Mouse (Mus musculus) layer of hippocampus, postnatal 14 days (tissue): Measurements from ENCODE around the gene Gdf11. TPM values are rescaled to one million over a fixed set of nuclear protein-coding genes. Genes with fewer than 3 reads are reported as not detected.

Experiments
- DNase-seq, 2 experiments: peaks; one replicate each; pipeline ENCODE4 v3.0.0; 2021 to 2022; ENCODE audit warnings: low spot score in 2 of 2, mixed read lengths in 1 of 2
- long read RNA-seq, 2 experiments: library from polyadenylated mRNA; stranded (forward); transcript quantifications; one replicate each; pipeline ENCODE4 v2.0.0; 2021
- total RNA-seq, 2 experiments: library from RNA; stranded (reverse); gene quantifications; 2 replicates each; pipeline ENCODE4 v1.2.3; 2021

Gene Gdf11
- 10 to 100 TPM; 23.3 to 26.4 TPM for total RNA-seq
- long read RNA-seq, experiment 1, full-length matches to known transcripts: 5 of 9 reads
- long read RNA-seq, experiment 1, partial matches to known transcripts: 1 of 9 reads
- long read RNA-seq, experiment 1, other reads (novel, unspliced or antisense): 3 of 9 reads
- long read RNA-seq, experiment 2, full-length matches to known transcripts: 4 of 9 reads
- long read RNA-seq, experiment 2, partial matches to known transcripts: 4 of 9 reads
- long read RNA-seq, experiment 2, other reads (novel, unspliced or antisense): 1 of 9 reads

DNA sequence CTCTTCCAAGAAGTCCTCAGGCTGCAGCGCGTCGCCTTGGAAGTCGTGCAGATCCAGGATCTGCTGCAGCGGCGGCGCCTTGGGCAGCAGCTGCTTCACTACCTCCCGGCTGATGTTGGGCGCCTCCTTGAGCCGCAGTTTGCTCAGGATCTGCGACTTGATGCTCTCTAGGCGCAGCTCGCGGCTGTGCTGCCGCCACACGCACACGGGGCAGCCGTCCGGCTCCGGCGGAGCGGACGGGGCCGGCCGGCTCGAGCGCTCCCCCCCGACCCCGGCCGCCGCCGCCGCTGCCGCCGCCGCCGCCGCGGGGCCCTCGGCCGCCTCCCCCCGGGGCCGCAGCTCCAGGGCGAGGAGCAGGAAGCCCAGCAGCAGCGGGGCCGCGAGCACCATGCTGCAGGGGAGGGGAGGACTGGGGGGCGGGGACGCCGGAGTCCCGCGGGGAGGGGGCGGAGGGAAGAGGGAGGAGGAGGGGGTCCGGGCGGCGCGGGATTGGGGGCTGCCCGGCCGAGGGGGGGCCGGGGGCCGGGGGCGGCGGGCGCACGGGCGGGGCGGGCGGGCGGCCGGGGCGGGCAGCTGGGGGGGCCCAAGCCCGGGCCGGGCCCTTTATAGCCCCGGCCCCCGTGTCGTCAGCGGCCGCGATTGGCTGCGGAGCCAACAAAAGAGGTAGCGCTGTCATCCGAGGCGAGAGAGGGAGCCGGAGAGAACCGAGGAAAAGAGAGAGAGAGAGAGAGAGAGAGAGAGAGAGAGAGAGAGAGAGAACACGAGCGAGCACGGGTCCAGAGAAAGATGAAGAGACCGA lies at the start of gene Gdf11:
Gdf11 (minus strand) TSS at position 423 of the 799 bp plus-strand sequence.
- DNase-seq: peak; percentile 64 to 75

DNA sequence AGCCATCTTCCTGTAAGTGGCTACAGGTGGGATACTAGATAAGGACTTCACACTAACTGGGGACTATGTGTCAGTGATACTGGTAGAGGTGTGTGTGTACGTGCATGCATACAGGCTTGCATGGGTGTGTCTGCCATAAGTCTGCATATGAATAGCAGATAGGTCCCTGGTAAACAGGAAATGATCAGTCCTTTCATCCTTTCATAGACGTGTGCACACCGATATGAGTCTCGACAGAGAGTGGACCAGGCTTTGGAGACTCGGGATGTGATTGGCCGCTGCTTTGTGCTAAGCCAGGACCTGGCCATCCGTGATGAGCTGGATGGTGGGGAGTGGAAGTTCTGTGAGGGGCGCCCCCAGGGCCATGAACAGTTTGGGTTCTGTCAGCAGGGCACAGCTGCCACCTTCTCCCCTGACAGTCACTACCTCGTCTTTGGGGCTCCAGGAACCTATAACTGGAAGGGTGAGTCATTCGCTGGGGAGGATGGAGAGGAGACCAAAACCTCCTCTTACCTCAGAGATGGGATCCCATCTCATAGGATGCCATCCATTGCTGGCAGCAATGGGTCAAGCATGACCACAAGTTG lies 49.0 kb upstream of the Gdf11 start:
- no peak for DNase-seq

DNA sequence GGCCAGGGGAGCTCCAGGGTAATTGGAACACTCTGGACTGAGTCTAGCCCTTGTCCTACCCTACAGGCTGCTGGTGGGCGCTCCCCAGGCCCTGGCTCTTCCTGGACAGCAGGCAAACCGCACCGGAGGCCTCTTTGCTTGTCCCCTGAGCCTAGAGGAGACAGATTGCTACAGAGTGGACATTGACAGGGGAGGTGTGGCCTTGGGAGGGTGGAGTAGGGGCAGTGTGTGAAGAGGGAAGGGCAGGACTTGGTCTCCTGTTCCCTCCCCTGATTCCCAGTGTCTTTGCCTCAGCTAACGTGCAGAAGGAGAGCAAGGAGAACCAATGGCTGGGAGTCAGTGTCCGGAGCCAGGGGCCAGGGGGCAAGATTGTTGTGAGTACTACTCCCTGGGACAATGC lies 47.5 kb upstream of the Gdf11 start:
- no peak for DNase-seq

DNA sequence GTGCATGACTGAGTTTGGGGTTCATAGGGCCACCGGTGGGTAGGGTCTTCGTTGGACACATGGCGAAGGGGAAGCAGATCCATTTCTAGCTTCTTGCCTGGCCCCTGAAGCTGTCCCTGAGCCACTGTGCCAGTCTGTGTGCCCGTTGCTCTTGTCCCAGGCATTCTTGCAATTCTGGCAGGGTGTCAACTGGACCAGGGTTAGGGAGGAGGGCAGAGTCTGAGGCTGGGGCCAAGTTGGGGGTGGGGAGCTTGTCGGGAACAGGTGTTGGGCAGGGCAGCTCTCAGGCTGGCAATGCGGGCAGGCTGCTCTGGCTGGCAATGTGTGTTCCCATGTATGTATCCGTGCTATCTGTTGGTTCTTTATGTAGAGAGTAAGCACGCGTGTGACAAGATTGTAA lies 46.9 kb upstream of the Gdf11 start:
- no peak for DNase-seq

DNA sequence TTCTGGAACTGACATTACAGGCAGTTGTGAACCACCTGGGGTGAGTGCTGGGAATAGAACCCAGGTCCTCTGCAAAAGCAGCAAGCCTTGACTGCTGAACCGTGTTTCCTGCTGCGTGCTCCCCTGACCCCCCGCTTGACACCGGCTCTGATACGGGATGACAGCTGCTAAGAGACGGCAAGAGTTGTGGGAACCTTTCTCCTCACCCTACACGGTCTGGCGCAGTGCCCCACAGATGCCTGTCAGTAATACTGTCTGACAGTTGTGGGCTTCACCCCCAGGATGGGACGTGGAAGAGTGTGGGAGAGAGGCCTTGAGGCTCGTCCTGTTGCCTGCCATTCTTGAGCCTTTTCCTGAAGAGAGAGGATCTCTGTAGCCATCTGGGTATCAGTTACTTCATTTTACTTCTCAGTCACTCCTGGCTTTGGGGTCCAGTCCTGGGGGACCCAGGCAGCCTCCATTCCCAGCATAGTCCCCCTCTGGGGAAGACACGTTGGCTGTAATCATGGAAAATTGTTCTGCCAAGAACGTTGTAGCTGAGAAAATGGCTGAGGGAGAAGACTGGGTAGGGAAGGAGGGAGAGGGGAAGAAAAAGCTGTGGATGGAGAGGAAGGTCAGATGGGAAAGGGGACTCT lies 46.4 kb upstream of the Gdf11 start:
- DNase-seq: no peak

DNA sequence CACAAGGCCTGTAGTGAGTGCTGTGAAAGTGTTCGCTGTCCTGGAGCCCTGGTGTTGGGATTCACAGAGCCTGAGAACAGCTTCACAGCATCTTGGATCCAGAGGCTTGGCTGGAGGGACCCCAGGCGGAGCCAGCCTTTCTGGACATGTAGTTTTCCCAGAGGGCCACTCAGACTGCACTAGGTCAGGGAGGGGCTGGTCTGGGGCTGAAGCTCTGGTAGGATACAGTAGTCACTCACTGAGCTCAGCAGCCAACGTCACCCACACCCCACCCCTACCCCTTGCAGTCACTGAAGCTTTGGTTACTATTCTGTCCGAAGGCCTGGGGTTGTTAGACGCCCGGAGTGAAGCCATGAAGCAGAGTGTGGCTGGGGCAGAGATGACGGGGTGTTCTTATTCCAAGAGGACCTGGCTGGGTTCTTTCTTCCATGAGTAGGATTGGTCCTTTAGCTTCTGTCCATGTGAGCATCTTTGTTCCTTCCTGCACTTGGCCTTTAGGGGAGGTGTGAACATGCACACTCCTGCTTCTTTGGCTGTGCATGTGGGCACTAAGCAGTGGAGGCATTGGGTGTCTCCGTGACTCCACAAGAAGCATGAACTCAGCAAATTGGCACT lies 44.4 kb upstream of the Gdf11 start:
- no peak for DNase-seq

DNA sequence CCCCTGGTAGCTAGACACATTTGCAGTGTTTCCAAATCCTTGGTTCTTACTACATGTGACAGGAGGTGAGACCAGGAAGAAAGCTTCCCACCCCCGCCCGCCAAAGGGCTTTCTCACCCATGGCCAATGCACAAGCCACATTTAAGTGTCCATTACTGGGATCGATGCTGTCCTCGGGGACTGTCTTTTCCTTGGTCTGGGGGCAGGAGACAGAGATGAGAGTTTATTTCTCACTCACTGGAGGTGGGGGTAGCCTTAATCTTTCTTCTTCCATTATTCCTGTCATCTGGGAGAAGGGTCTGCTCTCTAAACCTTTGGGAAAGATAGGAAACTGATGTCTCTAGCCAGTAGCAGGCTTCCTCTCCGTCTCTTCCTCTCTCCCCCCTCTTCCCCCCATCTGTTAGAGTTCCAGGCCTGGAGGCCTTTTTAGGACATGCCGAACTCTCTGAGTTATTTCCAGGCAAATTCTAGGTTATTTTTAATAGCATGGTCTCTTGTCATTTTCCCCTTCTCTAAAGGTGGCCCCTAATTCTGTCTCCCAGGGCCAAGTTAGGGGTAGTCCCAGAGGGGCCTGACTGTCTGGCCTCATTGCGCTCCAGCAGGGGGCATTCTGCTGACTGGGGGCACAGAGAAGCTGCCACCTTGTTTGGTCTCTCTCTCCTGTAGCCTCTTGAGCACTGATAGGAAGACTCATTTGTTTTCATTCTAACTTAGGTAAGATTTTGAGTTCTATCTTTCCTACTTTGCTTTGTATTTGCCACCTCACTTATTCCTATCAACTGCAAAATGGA lies 43.7 kb upstream of the Gdf11 start:
- DNase-seq: no peak

DNA sequence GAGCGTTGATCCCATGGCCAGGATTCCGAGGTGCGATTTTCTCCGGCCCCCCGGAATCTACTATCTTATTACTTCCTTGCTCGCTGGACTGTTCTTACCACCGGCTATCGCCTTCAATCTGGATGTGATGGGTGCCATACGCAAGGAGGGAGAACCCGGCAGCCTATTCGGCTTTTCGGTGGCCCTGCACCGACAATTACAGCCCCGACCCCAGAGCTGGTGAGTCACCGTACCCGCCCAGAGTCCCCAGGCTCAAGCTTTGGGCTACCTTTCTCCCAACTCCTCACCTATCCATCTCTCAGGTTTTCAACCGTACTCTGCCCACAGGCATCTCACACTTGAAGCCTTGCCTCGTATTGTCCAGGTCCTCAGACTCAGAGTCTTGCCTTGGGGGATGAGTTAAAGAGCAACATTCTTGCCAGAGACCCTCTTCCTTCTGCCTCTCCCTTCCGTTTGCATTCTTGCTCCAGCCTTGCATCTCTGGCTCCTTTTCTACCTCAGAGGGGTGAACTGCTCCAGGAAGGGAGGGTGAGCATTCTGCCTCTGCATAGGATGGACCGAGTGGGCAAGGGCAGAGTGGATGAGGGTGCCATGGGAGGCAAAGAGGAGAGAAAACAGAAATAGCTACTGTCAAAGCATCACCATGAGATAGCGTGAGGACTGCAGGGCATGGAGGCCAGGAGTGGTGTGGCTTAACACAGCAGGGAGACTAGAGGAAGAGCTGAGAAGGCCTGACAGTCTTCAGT lies 42.6 kb upstream of the Gdf11 start:
- DNase-seq: no peak

DNA sequence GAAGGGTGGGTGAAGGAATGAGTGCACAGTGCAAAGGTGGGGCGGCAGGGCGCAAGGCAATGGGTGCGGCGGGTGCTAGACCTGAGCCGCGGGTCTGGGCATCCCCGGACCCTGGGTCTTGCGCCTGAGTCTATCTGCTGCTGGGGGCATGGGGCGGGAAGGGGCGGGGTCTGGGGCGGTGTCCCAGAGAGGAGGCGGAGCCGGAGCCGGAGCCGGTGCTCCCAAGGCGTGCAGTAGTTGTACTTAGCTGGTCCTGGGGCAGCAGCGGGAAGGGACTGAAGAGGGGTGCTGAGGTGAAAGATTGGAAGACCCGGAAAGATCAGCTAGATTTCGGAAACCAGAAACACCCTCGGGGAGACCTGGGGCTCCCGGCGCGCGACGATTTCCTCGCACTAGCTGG lies 42.1 kb upstream of the Gdf11 start, which contains the start of gene Itga7:
Itga7 (plus strand) TSS at position 245 of the 400 bp plus-strand sequence.
- DNase-seq: no peak

DNA sequence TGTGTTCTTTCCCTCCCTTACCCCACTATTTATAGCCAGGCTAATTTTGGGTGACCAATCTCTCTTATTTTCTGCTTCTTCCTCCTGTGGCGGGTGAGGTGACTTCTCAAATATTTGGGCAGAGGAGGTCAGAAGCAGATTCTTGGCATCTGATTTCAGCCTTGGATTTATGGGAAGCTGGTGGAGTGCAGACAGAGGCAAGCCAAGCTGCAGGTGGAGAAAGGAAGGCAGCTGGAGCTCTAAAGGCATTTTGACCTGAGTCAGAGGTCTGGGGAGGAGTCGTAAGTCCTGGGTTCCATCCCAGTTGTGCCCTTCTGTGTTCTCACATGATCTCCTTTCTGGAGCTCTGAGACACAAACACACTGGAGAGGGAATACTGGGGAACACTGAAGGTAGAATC lies 39.9 kb upstream of the Gdf11 start:
- no peak for DNase-seq

DNA sequence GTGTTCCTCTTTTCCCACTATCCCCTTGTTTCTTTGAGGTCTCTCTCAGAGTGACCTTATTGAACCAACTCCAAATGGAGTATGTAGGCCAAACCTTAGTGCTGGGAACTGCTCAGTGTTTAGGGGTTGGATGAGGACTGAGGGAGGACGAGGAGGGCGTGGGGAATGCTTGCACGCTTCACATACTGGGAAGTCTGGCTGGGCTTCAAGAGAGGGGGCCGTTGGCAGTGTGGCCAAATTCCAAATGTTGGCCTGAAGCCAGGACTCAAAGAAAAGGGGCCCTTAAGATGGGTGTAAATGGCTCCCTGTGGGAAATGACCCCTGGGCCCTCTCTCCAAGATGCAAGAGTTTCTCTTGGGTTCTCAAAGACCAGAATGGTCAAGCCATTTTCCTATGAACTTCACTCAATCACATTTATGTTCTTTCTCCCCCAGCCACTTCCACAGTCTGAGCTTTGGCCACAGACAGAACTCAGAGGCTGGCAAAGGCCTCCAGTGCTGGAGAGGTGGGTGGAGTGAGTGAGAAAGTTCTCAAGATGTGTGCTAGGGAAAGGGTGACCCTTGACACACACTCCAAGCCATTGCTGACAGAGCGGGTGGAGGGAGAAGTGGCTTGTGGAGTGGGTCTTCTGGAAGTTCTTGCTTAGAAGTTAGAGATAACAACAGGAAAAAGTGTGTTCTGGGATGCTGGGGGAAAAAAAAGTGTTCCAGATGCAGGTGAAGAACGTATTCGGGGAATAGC lies 38.3 kb upstream of the Gdf11 start:
- DNase-seq: no peak

DNA sequence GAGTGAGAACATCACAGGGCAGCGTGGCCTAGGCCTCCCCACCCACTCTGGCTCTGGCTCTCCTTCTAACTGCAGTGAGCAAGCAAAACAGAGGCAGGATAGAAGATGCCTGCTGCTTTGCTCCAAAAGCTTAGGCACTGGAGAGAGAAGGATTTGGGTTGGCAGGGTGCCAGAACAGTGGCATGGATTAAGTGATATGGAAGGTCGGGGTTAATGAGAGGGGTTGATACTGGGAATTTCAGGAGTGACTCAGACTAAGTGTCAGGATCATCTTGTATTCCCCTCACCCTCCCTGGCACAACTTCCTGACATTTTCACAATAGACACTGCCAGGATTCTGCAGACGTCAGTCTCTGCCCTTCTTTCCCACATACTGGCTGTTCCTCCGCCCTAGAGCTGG lies 36.8 kb upstream of the Gdf11 start:
- no peak for DNase-seq

DNA sequence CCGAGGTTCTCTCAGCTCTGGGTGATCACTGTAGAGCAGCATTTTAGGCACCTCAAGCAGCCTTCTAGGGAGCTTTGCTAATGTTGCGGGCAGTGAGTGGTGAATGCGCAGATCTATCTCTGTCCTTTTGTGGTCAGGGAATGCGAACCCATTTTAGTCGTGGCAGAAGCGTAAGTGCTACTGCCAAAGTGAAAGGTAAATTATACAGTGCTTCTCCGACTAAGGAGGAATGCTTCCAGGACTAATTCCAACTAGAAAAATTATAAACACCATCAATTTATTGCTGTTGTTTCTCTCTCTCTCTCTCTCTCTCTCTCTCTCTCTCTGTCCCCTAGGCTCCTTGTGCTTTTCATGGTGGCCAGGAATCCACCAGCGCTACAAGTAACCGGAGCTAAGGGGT lies 32.4 kb upstream of the Gdf11 start, which contains the start of gene Bloc1s1:
Bloc1s1 (minus strand) TSS at position 101 of the 400 bp plus-strand sequence.
- DNase-seq: no peak

DNA sequence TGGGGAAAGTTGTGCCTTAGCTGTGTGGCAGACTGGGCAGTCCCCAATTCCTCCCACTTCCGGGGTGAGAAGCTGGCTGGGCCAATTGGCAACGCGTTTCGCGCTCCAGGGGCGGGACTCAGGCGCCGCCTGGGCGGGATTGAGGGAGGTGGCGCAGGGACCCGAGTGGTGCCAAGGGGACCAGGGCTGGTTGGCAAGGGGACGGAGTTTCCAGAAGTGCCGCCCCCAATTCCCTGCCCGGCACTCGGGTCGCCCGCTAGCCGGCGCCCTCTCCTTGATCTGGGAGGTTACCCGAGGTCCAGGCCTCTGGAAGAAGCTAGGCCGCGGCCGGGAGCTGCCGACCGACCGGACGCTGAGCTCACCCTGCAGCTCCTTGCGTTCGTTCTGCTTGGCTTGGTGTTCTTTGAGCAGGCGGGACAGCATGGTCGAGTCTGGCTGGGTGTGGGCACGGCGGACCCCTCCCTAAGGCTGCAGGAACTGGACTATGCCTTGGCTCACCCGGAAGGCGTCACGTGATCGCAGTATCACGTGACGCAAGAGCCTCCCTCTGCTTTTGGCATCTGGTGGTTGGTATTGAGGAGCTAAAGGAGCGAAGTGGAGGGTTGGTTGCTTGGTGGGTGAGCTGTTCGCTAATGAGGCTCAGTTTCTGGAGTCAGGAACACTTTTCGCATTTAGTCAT lies 31.6 kb upstream of the Gdf11 start:
- DNase-seq: peak; percentile 94 to 96

DNA sequence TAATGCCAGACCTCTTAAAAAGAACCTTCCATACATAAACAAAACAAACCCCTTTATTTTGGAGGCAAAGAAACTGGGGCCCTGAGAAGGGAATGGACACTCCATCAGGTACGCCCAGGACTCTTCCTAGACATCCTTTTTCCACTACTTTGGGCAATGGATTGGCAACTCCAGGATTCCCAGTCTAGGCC lies 31.2 kb upstream of the Gdf11 start, which contains the start of gene Rdh5:
Rdh5 (minus strand) TSS at position 67 of the 191 bp plus-strand sequence.
- DNase-seq: no peak

DNA sequence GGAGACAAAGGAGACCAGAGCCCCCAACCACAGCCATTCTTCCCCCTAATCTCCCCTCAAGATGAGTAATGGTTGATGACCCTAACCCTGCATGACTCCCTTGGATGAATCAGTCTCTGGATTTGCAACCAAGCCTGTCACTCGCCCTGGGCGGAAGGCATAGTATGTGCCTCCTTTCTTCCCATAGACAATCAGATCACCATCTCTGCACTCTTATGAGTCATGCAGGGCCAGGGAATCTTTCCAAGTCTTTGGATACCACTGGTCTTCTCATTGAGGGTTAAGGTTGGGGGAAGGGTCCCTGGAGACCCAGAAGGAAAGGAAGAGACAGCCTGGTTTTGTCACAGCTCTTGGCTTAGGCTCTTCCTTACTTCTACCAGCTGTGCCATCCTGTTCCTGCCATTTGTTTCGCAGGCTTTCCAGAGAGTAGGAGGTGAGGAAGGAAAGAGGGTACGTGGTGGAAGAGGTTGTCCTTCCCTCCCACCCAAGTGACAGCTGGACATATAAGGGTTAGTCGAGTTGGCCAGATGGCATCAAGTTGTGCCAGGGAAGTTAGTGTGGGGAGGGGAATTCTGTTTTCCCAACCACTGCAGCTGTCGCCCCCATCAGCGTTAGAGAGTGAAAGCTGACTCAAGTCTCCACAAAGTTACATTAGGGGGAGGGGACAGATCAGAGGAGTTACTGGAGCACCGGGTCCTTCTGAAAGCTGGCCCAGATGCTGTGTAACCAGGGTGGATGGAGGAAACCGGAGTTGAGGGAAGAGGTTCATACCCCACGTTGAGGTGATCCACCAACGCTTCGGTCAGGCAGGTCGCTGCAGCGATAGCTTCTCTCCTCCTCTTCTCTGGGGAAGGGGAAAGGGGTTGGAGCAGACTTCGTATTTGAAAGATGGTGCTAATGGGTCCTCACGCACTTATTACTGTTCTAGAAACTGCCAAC lies 30.6 kb upstream of the Gdf11 start:
- no peak for DNase-seq

DNA sequence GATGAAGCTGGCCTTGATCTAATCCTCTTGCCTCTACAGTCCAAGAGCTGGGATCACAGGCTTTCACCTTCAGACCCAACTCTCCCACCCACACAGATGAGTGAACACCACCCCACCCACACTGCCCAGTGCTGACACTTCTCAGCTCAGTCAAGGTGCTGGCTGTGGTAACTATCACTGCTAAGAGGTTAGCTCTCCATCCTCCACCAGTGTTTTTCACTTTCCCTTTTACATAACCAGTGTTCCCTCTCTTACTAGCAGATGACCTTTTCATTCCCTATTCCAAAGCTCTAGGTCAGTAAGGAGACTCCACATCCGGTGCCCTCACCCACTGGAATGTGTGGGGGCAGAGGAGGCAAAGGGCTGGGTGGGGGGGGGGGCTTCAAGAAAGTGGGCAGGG lies 29.7 kb upstream of the Gdf11 start:
- DNase-seq: no peak

DNA sequence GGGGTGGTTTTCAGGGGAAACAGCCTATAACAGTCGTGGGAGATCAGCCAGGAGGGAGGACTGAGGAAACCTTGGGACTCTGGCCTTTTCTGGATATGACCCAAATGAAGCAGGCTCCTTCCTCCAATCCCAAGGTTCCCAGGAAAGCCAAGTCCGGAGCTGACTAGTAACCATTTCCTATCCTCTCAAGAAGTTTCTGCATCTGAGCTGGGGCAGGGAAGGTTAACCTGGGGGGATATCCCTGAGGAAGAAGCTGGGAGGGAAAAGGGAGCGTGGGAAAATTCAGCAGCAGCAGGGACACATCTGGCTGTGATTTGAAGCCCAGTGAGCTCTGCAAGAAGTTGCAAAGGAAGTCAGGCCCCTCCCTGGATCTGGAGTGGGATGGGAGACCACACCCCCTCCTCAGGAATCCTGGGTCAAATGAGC lies 29.2 kb upstream of the Gdf11 start:
- DNase-seq: no peak
